Mouse (Mus musculus): ENCODE measurements around the gene Runx1.

DNA sequence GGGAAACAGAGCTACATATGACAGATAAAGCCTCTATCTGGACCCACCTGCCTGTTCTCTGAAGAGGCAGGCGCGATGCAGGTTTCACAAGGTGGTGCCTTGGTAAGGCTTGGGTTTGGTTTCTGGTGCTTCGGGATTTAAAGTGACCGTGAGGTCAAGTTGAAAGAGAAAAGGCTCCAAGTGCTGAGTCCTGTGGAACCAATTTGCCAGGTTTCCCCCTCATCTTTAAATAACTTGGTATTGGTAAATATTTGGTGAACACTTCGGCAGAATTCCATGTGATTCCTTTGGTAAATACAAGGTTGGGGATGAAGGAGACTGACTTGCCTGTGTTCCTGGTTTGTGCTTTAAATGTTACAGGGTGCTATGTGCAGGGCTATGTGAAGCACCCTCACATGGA, 169.2 kb downstream of the Runx1 start:
- no peak for TF ChIP-seq CTCF (conservative IDR thresholded peaks at IDR 0.05; ENCODE audit: insufficient read depth, insufficient read length, low read depth, low read length)
- no peak for TF ChIP-seq POLR2A (IDR thresholded peaks at IDR 0.05; ENCODE audit: low read depth, low read length)

Data from kidney, adult 2 months (tissue).